Mouse (Mus musculus): ENCODE data around the gene 4930451I11Rik. TPM values are rescaled to one million over a fixed set of nuclear protein-coding genes. Genes with fewer than 3 reads are reported as not detected.

The 4930451I11Rik gene
- total RNA-seq, 2 experiments from 2014 or later = not detected

DNA sequence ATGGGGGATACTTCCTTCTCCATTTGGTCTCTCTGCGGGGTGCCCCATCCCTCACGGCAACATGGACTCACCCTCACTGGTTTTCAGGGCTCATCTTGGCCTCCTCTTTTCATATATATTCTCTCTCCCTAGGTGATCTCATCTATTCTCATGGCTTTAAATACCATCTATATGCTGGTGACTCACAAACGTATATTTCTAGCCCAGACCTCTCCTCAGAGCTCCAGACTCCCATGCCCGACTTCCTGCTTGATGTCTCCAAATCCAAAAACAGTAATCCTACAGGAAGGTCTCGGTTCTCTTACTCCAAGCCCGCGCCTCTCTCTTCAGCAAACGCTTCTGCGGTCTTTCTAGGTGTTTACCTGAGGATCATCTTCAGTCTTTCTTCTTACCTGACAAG, 11.8 kb upstream of the 4930451I11Rik start:
- DNase-seq (ENCODE audit: low spot score in 2 of 2) = no peak

DNA sequence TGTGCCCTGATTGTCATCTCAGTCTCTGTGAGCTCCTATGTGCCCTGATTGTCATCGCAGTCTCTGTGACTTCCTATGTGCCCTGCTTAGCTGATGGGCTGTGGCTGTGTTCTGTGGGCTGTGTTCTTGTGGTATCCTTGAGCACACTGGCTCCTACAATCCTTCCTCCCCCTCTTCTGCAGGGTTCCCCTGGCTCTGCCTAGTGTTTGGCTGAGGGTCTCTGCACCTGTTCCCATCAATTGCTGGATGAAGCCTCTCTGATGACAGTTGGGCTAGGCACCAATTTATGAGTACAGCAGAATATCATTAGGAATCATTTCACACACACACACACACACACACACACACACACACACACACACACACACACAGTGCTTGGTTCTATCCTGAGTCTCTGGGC, 1.9 kb upstream of the 4930451I11Rik start:
- no peak for DNase-seq (ENCODE audit: low spot score in 2 of 2)

DNA sequence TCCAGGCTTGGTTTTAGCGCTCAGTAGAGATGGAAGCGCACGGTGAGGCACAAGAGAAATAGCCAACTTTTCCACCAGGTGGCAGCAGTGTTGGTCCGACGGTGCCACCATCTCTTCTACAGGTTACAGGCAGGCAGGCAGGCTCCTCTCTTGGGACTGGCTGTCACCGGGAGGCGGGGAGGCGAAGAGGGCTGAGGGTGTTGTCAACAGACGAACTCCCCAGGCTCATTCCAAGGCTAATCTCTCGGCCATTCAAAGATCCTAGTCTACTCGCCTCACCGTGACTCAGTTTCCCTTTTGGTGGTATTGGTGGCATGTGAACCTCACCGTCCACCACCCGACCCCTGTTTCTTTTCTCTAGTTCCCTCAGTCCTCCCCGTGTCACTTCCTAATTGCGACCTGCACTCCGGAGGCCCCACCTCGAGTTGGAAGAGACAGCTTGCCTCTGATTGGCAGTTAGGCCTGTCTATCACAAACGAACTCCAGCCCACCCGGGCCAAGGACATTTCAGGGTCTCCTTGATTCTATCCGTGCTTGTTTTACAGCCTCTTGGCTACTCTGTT, 678 bp upstream of the 4930451I11Rik start:
- peak; percentile 77 to 83 for DNase-seq (ENCODE audit: low spot score in 2 of 2)

DNA sequence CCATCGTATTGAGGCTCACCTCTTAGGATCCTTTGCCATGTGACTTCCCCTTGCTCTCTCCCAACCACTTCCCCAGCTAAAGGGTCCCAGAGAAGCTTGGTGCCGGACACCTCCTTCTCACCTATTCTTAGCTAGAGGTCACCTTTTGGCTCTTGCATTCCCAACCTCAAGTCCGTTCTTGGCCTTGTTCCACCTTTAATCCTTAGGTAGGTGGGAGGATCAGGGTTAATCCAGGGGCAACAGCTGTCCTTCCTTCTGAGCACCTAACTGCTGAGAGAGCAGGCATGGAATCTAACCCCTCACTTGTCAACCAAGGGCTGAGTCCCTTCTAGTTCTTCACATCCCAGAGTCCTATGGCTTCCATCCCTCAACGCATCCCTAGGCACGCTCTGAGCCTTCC, 5.5 kb downstream of the 4930451I11Rik start:
- no peak for DNase-seq (ENCODE audit: low spot score in 2 of 2)

DNA sequence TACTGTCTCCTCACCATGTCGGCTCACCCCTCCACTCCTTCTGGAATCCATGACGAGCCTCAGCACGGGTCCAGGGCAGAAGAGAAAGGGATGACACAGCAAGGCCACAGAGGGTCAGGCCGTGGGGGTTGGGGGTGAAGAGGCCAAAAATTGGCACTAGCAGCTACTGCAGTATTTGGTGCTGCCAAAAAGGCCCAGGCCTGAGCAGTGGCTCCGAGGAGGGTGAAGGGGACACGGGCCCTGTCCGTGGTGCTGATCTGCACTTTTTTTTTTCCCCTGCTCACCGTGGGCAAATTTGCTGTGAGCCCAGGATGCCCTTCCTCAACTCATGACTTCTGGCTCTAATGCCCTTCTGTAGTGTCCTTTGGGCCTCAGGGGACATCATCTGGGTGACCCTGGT, 6.0 kb downstream of the 4930451I11Rik start:
- DNase-seq (ENCODE audit: low spot score in 2 of 2) = no peak

DNA sequence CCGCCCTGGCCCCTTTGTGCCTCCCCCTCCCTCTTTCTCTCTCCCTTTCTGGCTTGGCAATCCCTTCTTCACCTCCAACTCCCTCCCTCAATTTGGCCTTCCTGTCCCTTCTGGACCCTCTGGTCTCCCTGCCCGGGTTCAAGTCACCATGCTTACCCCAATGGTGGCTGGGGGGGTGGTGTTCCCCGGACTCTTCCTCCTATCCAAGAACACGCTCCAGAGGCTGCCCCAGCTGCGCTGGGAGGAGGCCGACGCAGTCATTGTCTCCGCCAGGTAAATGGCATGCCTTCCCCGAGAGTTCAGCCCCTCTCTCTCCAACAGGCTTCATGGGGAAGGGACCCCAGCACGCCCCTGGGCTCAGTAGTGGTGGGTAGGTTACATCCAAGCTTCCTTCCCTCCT, 7.5 kb downstream of the 4930451I11Rik start:
- no peak for DNase-seq (ENCODE audit: low spot score in 2 of 2)

DNA sequence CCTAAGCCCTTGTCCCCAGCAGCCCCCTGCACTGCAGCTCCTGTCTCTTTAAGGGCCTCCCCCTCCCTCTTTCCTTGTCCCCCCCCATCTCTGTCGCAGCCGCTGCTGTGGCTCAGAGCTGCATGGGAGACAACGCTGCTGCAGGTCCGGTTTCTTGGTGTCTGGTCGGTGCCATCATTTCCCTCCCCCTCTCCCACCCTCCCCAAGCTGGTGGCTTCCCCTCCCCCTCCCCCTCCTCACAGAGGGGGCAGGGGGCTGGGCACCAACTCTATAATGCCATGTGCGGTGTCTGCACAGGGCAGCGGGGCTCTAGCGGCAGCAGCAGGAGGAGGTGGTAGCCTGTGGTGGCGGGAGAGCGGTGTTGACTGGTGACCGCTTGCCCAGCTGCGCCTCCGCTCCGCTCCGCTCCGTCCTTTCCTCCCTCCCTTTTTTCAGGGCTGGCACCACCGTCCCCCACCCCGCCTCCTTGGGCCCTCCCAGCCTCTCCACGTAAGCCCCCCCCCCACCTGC, 8.2 kb downstream of the 4930451I11Rik start:
- DNase-seq (ENCODE audit: low spot score in 2 of 2) = peak in 1 of 2 experiments; percentile 42

DNA sequence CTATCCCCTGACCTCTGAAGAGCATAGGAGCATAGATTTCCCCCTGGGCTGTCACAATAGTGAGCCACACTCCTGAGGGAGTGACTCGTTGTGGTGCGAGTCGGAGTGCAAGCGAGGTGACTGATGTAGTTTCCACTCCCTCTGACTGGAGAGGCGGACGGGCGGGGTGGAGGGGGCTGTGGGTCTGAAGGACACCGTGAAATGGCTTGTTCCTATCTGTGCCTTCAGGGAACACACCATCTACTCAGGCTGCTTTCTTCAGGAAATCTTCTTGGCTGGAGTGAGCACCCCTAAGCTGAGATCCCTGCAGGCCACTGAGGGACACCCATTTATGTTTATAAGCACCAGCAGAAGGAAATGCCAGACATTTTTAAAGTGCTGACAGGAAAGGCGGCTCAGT, 8.7 kb downstream of the 4930451I11Rik start:
- DNase-seq (ENCODE audit: low spot score in 2 of 2) = no peak

DNA sequence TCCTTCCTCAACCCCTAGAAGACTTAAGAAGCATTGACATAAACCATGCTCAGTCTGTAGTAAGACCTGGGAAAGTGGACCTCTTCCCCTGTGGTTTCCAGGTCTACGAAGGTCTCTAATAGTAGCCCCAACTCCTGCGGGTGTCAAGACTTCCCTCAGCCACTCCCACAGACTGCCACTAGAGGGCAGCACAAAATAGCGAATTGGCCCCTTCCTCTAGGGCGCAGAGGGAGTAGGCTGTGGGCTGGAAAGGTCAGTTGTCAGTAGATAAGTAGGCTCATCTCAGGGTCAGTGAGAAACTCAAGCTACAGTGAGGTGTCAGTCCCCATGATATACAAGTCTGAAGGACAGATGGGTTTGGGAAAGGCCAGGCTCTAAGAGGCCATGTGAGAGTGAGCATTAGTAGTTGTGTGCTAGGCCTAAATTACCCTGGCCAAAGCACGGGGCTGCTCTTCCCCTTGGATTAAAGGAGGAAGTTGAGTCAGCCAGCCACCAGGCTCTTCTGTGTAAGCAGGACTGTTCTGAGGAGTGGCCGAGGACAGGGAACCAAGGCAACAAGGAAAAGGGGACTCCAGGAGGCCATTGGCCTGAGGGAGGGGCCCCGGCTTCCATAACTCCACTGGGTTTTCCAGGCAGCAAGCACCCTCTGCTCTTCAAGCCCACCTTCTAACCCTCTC, 9.5 kb downstream of the 4930451I11Rik start:
- peak; percentile 80 to 88 for DNase-seq (ENCODE audit: low spot score in 2 of 2)

DNA sequence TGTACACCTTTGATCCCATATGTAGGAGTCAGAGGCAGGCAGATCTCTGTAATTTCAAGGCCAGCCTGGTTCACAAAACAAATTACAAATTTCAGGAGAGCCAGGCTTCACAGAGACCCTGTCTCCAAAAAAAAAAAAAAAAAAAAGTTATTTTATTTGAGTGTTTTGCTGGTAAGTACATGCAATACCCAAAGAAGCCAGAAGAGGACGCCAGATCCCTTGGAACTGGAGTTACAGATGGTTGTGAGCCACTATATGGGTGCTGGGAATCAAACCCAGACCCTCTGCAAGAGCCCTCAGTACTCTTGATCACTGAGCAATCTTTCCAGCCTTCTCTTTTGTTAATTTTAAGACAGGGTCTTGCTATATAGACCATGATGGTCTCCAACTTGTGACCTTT, 12.6 kb downstream of the 4930451I11Rik start:
- no peak for DNase-seq (ENCODE audit: low spot score in 2 of 2)

DNA sequence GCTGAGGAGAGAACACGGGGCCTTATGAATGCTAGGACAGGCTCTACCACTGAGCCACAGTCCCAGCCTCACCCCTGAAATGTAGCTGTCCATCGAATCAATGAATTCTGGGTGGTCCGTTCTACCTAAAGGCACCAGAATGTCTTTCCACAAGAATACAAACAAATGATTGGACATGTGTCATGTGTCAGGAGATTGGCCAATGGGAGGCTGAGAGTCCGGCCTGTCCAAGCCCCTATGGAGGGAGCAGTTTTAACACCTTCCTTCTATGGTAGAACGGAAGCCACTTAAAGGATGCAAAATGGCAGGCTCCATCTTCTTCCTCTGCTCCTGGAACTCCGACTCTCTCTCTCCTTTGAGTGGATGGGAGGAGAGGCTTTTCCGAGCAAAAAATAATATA, 13.8 kb downstream of the 4930451I11Rik start:
- DNase-seq (ENCODE audit: low spot score in 2 of 2) = no peak

DNA sequence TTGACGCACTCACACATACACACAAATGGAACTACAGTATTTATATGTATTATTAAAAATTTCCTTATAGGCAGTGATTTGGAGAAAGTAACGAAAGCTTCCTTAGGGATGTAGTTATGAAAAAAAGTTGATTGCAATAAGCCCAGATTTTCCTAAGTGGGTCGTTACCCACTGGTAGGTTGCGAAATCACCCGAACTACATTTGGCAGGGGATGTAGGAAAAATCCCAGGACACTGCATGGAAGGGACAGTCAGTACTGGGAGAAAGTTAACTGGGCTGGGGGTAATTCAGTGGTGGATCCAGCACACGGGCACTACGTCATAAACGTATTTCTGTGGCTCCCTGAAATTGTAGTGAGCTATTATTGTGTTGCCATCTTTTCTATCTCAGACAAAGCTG, 14.9 kb downstream of the 4930451I11Rik start:
- no peak for DNase-seq (ENCODE audit: low spot score in 2 of 2)

DNA sequence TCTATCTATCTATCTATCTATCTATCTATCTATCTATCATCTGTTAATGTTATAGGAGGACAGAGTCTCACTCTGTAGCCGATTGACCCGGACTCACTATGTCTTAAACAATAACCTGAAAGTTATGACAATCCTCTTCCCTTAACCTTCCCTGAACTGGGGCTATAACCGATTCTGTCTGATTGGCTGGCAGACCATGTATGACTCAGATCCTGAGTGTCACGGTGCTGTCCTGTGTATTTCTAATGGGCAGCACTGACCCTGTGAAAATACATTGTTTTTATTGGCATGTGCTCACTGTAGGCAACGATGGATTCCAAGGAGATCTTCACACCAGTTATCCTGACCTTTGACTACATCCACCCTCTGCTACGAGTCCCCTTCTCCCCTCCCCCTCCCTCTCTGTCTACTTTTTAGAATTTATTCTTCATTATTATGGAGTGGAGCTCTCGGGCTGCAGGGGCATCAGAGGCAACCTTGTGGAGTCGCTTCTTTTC, 15.7 kb downstream of the 4930451I11Rik start:
- no peak for DNase-seq (ENCODE audit: low spot score in 2 of 2)

DNA sequence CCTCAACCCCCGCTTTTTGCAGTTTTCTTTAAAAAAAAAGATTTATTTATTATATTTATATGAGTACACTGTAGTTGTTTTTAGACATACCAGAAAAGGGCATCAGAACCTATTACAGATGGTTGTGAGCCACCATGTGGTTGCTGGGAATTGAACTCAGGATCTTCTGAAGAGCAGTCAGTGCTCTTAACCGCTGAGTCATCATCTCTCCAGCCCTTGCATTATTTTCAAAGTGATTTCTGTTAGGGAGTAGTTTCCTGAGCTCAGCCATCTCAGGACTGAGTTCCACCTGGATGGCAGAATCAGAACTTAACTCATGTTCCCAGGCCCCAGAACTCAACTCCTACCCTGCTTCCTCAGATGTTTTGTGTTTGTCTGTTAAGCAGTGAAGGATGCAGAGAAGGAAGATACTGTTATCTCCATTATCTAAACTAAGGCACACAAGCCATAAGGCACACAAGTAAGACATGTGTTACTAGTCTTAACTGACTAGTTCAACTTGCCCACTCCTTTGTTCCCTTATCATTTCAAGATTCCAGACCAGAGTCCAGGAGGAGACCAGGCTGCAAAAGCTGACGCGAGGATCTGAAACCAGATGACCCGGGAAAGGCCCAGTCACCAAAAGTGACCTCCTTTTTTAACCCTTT, 21.6 kb downstream of the 4930451I11Rik start:
- no peak for DNase-seq (ENCODE audit: low spot score in 2 of 2)

DNA sequence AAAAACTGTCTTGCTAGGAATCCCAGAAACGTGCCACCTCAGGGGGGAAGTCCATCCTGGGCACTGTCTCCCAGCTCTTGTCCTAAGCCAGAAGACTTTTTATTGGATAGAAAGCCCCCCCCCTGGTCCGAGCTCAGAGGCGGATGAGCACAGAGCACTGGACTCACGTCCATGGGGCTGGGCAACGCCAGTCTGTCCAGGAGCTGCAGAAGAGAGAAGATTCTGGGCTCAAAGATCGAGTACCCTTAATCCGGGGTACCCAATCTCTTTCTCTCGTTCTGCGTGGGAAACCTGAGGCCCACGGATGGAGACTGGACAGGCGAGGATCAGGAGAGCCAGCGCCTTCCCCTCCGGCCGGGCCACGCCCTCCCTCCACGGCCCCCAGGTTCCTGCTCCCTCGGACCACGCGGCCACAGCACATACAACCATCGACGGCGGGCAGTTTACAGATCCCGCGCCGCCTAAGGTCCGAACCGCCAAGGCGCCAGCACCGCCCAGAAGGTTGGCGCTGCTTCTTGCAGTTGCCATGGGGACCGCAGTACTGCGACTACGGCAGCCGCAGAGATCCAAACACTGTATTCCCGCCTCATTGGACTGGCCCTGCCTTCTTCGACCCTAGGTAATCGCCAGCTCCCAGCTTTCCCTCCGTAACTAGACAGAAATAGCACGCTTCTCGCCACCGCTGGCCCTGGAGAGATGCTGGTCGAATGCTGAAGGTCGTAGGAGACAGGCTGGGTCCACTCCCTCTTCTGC, 22.6 kb downstream of the 4930451I11Rik start:
- DNase-seq (ENCODE audit: low spot score in 2 of 2) = peak; percentile 95

DNA sequence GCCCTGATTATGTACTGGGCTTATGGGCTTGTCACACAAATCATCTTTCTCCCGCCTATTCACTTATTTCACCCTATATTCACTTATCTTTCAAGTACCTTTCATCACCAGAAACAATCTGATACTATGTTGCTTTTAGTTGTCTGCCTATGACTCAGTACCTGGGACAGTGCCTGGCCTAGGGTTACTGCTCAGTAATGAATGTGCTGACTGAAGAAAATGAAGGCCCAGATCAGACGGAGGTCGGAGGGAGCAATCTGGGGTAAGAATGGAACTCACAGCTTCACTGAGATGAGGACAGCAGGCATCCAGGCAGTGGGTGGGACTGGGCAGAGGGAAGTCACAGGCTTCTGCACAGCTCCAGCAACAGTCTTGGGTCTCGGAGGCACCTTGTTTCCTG, 24.0 kb downstream of the 4930451I11Rik start:
- DNase-seq (ENCODE audit: low spot score in 2 of 2) = no peak

DNA sequence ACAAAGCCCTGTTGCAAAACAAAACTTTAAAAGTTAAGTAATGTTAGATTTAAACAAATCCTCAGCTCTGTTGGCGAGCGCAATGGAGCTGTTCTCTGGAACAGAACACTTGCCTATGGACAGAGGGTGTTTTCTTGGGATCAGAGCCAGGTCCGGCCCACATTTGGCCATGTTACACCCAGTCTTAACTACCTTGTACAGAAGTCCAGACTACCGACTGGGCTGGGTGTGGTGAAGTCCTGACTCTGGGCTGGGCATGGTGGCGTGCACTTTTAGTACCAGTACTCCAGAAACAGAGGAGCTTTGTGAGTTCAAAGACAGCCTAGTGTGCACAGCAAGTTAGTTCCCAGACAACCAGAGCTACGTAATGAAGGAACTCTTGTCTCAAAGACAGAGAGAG, 24.5 kb downstream of the 4930451I11Rik start:
- DNase-seq (ENCODE audit: low spot score in 2 of 2) = no peak

DNA sequence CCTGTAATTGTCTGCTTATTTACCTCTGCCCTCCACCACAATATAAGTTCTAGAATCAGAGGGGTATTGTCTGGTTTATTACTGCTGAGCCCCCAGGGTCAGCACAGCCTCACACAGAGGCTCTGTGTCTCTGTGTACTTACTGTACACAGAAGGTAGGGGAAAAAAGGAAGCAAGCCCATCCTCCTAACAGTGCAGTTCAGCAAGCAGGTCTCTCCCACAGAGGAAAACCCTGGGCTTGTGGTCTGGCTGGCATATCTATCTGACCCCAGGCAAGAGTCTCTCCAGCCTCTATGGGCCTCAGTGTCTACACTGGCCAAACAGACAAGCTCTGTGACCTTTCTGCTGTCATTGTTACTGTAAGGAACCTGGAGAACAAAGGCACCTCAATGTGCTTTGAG, 27.7 kb downstream of the 4930451I11Rik start:
- DNase-seq (ENCODE audit: low spot score in 2 of 2) = no peak

DNA sequence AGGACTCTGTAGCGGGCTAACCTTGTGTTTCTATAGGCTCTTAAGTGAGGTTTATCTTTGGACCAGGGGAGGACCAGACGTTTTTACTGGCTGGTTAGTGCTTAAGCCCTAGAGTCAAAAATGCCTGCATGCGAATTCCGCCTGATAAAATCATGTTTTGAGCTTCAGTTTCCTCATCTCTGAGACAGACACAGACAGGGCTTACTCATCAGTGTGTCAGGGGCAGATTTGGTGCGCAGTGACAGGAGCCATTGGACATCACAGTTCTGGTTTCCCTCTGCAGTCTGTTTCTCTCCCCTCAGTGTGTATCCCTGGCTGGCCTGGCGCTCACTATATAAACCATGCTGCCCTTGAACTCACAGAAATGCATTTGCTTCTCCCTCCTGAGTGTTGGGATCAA, 28.3 kb downstream of the 4930451I11Rik start:
- no peak for DNase-seq (ENCODE audit: low spot score in 2 of 2)

DNA sequence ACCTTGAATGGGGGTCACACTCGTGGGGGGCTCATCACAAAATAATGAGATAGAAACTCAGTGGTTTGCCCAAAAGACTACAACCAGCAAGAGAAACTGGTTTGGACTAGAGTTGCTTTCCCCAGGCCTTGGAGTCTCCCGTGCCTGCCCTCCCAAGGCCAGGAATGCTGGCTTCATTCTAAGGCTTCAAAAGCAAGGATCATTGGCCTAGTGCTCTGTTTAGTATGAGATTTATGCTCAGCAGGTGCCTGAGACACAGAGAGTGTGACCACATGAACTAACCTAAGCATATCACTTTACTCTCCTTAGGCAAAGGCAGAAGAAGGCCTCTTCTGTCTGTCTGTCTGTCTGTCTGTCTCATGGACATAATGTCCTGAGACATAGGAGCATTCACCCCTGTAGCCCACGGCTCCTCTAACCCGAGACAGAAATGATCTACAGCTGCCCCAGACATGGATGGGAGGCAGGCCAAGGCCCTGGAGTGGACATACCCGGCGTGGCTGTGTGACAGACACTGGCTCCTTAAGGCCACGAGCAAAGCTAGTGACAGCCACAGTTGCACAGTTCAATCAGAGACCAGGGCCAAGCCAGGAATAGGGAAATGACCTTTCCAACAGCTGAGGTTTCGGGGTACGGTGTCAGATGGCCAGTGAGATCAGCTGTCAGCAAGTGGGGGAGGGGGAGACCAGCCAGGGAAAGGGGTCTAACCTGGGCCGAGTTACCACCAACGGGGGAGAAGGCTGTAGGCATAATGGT, 29.1 kb downstream of the 4930451I11Rik start:
- no peak for DNase-seq (ENCODE audit: low spot score in 2 of 2)

DNA sequence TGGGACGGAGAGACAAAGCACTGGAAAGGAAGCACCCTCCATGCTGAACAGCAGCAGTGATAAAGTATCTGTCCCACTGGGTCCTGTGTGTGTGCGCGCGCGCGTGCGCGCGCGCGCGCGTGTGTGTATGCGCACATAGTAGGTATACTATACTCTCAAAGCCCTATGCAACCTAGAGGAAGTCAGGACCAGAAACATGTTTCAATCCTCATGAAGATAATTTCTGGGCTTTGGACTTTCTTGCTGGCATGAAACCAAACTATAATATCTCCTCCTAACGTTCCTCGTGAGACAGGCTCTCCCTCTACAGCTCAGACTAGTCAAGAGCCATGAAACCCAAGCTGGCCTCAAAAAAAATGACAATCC, 30.4 kb downstream of the 4930451I11Rik start:
- DNase-seq (ENCODE audit: low spot score in 2 of 2) = no peak

Measured in left cerebral cortex, adult 18-20 months (tissue).